Mouse (Mus musculus) limb, embryonic 15.5 days (tissue): ENCODE data around the gene Tob1. TPM values are rescaled to one million over a fixed set of nuclear protein-coding genes. Genes with fewer than 3 reads are reported as not detected.

Experiments used
- ATAC-seq: fragments of 200-750 bp; cut with Nextera tagmentation; 2 replicates; pipeline ENCODE4 v1.8.0; 2017; ENCODE audit warnings: low read depth, moderate TSS enrichment; ENCODE audit not compliant: insufficient number of reproducible peaks, low FRiP score, low TSS enrichment
- H3K27ac ChIP-seq: fragments of 300-500 bp; sonication (generic); 2 replicates; pipeline ENCODE4 v1.5.1; 2015; ENCODE audit warnings: moderate library complexity, mild to moderate bottlenecking, inconsistent platforms
- H3K27me3 ChIP-seq: fragments of 300-500 bp; sonication (generic); 2 replicates; pipeline ENCODE4 v1.6.1; 2015; ENCODE audit warnings: inconsistent platforms
- H3K36me3 ChIP-seq: fragments of 300-500 bp; sonication (generic); 2 replicates; pipeline ENCODE4 v1.6.1; 2015; ENCODE audit warnings: inconsistent platforms
- H3K4me1 ChIP-seq: fragments of 300-500 bp; sonication (generic); 2 replicates; pipeline ENCODE4 v1.6.1; 2015; ENCODE audit warnings: inconsistent platforms
- H3K4me2 ChIP-seq: fragments of 300-500 bp; sonication (generic); 2 replicates; pipeline ENCODE4 v1.6.1; 2015; ENCODE audit warnings: mild to moderate bottlenecking, inconsistent platforms
- H3K4me3 ChIP-seq: fragments of 300-500 bp; sonication (generic); 2 replicates; pipeline ENCODE4 v1.5.1; 2015; ENCODE audit warnings: mild to moderate bottlenecking, inconsistent platforms
- H3K9ac ChIP-seq: fragments of 300-500 bp; sonication (generic); 2 replicates; pipeline ENCODE4 v1.6.1; 2015; ENCODE audit warnings: inconsistent platforms
- H3K9me3 ChIP-seq: fragments of 300-500 bp; sonication (generic); 2 replicates; pipeline ENCODE4 v1.6.1; 2016; ENCODE audit warnings: inconsistent platforms
- WGBS: fragments of 180-500 bp; shearing (Covaris S2); methylation state at CpG from one replicate; pipeline ENCODE4 v1.1.7; 2015; 5-methylcytosine and 5-hydroxymethylcytosine counted together
- polyA plus RNA-seq: library from polyadenylated mRNA; unstranded; fragments of >200 nt; fragmentation: Nextera tagmentation; extraction: Ambion mirVana; gene quantifications from 2 replicates; pipeline ENCODE4 v1.2.1, GENCODE M21; 2015

The Tob1 gene
- polyA plus RNA-seq, 1 experiment from 2014 or later: 43.1 TPM

DNA sequence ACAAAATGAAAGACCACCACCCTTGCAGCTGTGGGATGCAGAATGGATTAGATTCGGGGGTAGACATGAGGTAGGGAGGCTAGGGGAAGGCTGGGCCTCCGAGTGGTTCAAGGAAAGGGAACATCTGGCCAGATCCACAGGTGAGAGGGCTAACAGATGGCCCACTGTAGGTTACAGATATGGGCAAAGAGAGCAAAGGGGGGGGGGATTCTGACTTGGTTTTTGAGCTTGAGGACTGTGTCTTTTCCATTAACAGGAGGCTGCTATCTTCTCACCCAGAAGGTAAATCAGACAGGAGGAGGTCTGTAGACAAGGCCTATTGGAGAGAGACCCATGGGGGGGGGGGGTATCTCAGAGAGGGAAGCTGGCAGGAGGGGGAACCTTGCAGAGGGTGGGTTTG, 11.5 kb upstream of the Tob1 start:
- H3K27ac ChIP-seq: no peak overlapping the region
- ATAC-seq: no peak
- 64% methylated on average over 2 of the region's 2 CpGs for WGBS
- no peak overlapping the region for H3K4me3 ChIP-seq
- no peak overlapping the region for H3K9ac ChIP-seq
- no peak overlapping the region for H3K4me2 ChIP-seq
- H3K27me3 ChIP-seq: no peaks in the 10 kb centered on the region
- no peaks in the 10 kb centered on the region for H3K36me3 ChIP-seq
- H3K4me1 ChIP-seq: peaks cover 1% of the 10 kb centered on the region; the same call in 1 of the 2 replicates
- H3K9me3 ChIP-seq: no peaks in the 10 kb centered on the region

DNA sequence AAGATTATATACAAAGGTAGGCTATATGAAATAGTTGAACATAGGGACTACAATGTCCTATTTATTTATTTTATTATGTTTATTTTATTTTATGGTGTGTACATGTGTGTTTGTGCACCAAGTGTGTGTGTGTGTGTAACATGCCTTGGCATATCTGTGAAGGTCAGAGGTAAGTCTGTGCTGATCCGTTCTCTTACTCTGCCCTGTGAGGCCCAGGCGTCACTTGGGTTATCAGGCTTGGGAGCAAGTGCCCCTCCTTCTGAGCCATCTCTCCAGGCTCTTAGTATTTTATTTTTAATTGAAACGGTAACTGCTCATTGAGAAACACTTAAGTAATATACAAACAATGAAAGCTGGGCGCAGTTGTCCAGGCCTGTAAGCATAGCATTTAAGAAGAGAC, 10.8 kb upstream of the Tob1 start:
- no peak overlapping the region for H3K27ac ChIP-seq
- H3K27me3 ChIP-seq: no peaks in the 10 kb centered on the region
- no peaks in the 10 kb centered on the region for H3K36me3 ChIP-seq
- WGBS: 85% methylated on average over 4 of the region's 4 CpGs
- no peak overlapping the region for H3K4me3 ChIP-seq
- no peaks in the 10 kb centered on the region for H3K4me1 ChIP-seq
- ATAC-seq: no peak
- H3K4me2 ChIP-seq: no peak overlapping the region
- no peaks in the 10 kb centered on the region for H3K9me3 ChIP-seq
- H3K9ac ChIP-seq: no peak overlapping the region

DNA sequence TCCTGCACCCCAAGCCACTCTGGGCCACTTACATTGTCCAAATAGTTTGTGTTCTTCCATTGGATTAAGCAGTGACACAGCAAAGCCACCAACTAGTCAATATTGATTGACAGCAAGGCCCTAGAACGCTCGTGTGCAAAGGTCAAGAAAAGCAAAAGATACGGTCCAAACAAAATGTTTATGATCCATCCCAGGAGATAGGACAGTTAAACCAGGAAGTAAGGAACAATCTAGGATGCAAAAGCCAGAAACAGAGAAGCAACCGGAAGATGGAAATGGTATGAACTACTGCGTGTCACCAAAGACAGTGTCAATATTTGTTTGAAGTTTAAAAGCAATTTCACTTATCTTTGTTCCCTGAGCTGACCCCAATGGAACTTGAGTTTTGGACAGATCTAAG, 9.1 kb upstream of the Tob1 start:
- no peaks in the 10 kb centered on the region for H3K36me3 ChIP-seq
- no peak overlapping the region for H3K4me2 ChIP-seq
- H3K4me1 ChIP-seq: 0 out of 2 replicates have a peak, but pooled peaks cover 3% of the 10 kb centered on the region
- no peaks in the 10 kb centered on the region for H3K9me3 ChIP-seq
- H3K27ac ChIP-seq: no peak overlapping the region
- no peak overlapping the region for H3K4me3 ChIP-seq
- WGBS: 90% methylated on average over 5 of the region's 5 CpGs
- H3K9ac ChIP-seq: no peak overlapping the region
- no peaks in the 10 kb centered on the region for H3K27me3 ChIP-seq
- ATAC-seq: no peak

DNA sequence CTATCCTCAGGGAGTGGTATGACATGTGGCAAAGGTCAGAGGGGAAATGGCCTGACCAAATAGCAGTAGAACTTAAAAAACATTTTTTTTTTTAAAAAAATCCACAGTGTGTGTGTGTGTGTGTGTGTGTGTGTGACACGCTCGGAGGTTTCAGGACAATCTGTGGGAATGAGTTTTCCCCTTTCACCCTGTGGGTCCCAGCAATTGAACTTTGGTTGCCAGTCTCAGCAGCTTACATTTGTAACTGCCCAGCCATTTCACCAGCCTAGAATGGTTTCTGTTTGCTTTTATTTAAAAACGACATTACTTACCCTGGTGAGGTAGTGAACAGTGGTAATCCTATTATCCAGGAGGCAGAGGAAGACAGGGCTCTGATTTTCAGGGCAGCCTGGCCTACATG, 8.2 kb upstream of the Tob1 start:
- no peak for ATAC-seq
- H3K4me3 ChIP-seq: no peak overlapping the region
- no peaks in the 10 kb centered on the region for H3K9me3 ChIP-seq
- 0 out of 2 replicates have a peak, but pooled peaks cover 3% of the 10 kb centered on the region for H3K4me1 ChIP-seq
- no peak overlapping the region for H3K9ac ChIP-seq
- no peak overlapping the region for H3K4me2 ChIP-seq
- H3K36me3 ChIP-seq: no peaks in the 10 kb centered on the region
- no peaks in the 10 kb centered on the region for H3K27me3 ChIP-seq
- WGBS: 78% methylated on average over 3 of the region's 3 CpGs
- H3K27ac ChIP-seq: no peak overlapping the region

DNA sequence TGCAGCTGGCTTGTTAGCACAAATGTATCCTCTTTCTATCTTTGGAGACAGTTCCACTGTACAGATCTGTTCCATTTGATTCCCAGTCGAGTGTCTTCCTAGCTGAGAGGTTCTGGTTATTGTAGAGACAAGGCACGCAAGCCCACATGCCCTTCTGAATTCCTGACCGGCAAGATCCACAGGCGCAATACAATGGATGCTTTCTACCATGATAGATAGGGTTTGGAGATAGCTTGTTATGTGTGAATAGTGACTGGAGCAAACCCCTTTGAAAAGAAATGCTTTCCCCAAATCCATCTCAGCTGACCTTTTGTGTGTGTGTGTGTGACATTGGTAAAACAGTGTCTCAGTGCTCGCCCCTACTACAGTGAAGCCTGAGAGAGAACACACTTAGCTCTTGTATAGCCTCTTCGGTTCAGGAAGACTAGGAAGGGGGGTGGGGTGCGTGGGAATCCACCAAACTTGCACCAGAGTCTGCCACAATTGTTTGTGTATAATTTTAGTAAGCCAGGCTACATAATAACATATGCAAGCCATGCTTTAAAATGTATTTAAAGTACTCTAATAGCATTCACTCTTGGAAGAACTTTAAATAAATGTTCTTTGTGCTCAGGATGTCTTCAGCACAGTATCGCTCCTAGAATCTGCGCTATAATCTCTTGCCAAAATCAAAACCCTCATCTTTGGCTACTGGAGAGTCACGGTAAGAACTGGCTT, 4.7 kb upstream of the Tob1 start:
- WGBS: 78% methylated on average over 10 of the region's 10 CpGs
- no peak overlapping the region for H3K4me2 ChIP-seq
- H3K27me3 ChIP-seq: no peaks in the 10 kb centered on the region
- no peak overlapping the region for H3K9ac ChIP-seq
- 0 out of 2 replicates have a peak, but pooled peaks cover 5% of the 10 kb centered on the region for H3K4me1 ChIP-seq
- H3K4me3 ChIP-seq: no peak overlapping the region
- ATAC-seq: no peak
- H3K9me3 ChIP-seq: no peaks in the 10 kb centered on the region
- H3K36me3 ChIP-seq: no peaks in the 10 kb centered on the region
- no peak overlapping the region for H3K27ac ChIP-seq

DNA sequence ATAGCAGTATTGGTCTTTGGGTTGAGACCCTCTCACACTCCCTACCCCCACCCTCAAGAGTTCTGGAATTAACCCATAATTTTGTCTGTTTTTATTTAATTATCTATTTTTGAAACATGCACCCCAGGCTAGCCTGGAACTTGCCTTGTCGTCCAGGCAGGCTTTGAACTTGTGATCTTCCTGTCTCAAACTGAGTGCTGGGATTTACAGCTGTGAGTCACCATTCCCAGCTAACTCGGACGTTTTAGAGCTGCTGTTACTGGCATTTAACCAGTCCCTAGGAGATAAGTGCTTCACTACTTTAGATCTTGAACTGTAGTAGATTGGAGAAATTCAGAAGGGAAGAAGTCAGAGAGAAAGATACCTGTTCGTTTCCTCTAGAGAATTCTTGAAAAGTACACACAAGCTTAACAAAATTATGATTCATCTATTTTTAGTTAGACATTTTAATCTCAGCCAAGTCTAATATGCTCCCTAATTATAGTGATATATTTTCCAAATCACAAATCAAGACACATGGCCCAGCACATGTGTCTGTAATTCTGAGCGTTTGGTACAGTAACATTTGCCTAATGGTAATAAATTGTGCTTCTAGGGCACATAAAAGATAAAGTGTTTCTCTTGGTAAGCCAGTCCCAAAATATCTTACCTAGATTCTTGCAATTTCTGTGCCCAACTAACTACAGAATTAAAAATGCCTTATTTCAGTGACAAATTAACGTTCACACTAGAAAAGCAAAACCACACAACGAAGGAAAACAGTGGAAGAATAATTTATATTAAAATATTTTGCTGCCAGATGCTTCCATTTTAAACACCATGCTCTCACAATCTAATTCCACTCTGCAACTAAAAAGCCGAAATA, 2.2 kb upstream of the Tob1 start:
- Histone ChIP-seq H3K4me1 (peaks cover 11% of the 10 kb centered on the region), H3K36me3 (peaks cover 6% of the 10 kb centered on the region), H3K4me3 (no peak overlapping the region), H3K9me3 (no peaks in the 10 kb centered on the region), H3K27ac (peak overlapping the region; percentile 97; the same call in 1 of the 2 replicates), H3K4me2 (peak overlapping the region; percentile 88; the same call in 1 of the 2 replicates), H3K27me3 (no peaks in the 10 kb centered on the region), H3K9ac (no peak overlapping the region)
- no peak for ATAC-seq
- 30% methylated on average over 8 of the region's 8 CpGs for WGBS

DNA sequence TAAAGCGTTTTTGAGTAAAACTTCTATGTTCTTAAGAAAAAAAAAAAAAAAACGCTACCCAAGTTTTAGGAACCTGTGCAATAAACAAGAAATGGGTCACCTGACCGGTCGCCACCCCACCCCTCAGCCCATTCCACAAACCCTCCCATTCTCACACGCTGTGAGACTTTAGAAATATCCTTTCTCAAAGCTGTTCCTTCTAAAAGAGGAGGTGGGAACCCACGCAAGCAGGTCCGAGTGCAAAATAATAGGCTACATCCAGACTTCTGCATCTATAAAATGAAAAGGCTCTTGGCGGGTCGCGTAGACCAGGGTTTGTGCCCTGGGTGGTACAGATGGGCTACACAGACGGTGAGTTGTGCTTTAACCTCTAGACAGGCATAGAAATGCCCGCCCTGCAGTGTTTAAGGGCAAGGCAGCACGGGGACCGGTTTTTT, 1.5 kb upstream of the Tob1 start:
- Histone ChIP-seq H3K4me3 (peak overlapping the region; percentile 50), H3K27me3 (no peaks in the 10 kb centered on the region), H3K36me3 (peaks cover 11% of the 10 kb centered on the region), H3K9ac (peak overlapping the region; percentile 24; the same call in 1 of the 2 replicates), H3K9me3 (no peaks in the 10 kb centered on the region), H3K27ac (peak overlapping the region; percentile 97), H3K4me2 (peak overlapping the region; percentile 88), H3K4me1 (peaks cover 16% of the 10 kb centered on the region)
- WGBS: 1% methylated on average over 14 of the region's 14 CpGs
- ATAC-seq: no peak

DNA sequence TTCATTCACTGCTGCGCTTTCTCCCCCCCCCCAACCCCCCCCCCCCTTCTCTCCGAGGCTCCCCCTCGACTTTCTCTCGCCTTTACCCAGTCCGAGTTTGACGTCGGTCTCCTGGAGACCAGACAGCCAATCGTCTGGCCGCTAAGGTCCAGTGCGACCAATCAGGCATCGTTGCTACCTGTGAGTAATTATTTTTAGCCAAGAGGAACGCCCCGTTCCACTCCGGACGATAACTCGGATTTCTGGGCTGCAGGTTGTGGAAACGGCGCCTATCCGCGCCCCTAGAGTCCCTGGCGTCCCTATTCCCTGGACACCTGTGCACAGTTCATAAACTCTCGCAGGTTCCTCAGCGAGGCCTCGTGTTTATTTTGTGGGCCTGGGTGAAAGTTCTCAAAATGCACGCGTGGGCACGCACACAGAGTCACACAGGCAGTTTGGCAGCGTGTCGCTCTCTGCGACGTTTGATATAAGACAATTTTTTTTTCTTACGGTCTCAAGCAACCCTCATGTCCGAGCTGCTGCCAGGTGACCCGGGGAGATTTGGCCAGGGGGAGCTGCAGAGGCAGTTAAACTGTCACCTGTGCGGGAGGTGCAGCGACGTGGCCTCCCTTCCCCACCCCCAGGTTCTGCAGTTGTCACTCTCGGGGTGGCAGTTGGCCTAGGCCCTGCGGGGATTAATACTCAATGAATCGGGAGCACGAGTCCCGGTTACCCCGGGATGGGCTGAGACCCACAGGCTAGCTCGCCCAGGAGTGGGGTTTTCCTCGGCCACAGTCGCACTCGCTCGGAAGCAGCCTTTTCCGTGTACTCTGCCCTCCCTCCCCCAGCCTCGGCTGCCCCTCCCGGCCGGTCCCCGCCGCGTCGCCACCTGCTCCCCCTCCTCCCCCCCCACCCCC, 815 bp upstream of the Tob1 start:
- Histone ChIP-seq H3K36me3 (peaks cover 12% of the 10 kb centered on the region), H3K4me3 (peak overlapping the region; percentile 50), H3K27me3 (no peaks in the 10 kb centered on the region), H3K27ac (peak overlapping the region; percentile 99), H3K9me3 (no peaks in the 10 kb centered on the region), H3K4me1 (peaks cover 16% of the 10 kb centered on the region), H3K9ac (peak overlapping the region; percentile 37), H3K4me2 (peak overlapping the region; percentile 88)
- WGBS: under 1% methylated on average over 44 of the region's 56 CpGs
- ATAC-seq: peak; percentile 81

DNA sequence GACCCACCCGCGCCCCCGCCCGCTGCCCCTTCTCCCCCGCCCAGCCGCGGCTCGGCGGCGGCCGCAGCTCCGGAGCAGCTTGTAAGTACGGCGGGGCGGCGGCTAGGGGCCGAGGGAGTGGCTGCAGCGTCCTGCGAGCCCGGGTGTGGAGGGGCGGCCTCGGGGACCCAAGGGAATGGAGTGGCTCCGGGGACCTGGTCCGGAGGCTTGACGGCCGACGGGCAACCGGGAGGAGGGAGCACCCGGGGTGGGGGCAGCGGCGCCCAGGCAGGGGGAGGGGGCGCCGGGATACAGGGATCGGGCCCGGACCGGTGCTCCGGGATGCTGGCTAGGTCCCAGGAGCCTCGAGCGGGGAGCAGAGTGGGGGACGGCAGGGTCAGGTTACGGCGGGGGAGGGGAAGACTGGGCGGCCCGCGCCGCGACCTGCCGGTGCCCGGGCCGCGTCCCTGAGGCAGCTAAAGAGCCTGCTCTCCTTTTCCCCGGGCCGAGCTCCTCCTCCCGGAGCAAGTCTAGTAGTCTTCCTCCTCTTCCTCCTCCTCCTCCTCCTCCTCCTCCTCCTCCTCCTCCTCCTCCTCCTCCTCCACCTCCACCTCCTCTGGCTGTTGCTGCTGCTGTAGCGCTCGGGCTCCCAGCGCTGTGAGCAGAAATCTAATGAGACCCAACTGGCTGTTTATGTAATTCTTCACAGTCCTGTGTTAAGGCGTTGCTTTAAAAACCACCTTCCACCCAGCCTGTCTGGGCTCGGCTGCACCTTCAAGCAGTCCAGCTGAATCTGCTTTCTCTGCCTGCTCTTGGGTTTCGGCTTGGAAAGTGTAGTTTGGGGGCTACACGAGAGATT, 616 bp downstream of the Tob1 start:
- WGBS: 0% methylated on average over 47 of the region's 61 CpGs
- H3K4me1 ChIP-seq: peaks cover 13% of the 10 kb centered on the region

DNA sequence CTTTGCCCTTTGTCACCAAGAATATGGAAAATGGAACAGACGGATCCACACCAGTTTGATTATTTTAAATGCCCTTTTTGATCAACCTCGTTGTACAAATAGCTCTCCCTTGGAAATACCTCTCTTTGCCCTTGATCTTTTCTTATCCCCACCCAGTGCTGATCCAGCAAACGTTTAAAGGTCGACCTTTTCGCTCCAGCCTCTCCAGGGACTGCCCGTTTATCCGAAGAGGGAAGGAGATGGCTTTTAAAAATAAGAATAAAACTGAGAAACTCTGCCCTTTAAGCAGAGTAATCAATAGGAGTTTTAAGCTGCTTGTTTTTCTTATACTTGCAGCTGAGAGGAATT, 1.2 kb downstream of the Tob1 start:
- no peaks in the 10 kb centered on the region for H3K27me3 ChIP-seq
- peak overlapping the region; percentile 78 for H3K27ac ChIP-seq
- peak overlapping the region; percentile 57 for H3K4me2 ChIP-seq
- peak overlapping the region; percentile 89 for H3K4me3 ChIP-seq
- H3K9ac ChIP-seq: peak overlapping the region; percentile 97; the same call in 1 of the 2 replicates
- peaks cover 13% of the 10 kb centered on the region for H3K4me1 ChIP-seq
- under 1% methylated on average over 7 of the region's 7 CpGs for WGBS
- ATAC-seq: no peak
- H3K9me3 ChIP-seq: no peaks in the 10 kb centered on the region
- peaks cover 15% of the 10 kb centered on the region for H3K36me3 ChIP-seq

More for the DNA sequence above, 616 bp downstream of the Tob1 start:
- Histone ChIP-seq H3K4me2 (peak overlapping the region; percentile 57), H3K4me3 (peak overlapping the region; percentile 89), H3K27me3 (no peaks in the 10 kb centered on the region), H3K9ac (peak overlapping the region; percentile 97), H3K36me3 (peaks cover 15% of the 10 kb centered on the region), H3K27ac (peak overlapping the region; percentile 96), H3K9me3 (no peaks in the 10 kb centered on the region)
- ATAC-seq: peak; percentile 1; the same call in 1 of the 2 replicates

DNA sequence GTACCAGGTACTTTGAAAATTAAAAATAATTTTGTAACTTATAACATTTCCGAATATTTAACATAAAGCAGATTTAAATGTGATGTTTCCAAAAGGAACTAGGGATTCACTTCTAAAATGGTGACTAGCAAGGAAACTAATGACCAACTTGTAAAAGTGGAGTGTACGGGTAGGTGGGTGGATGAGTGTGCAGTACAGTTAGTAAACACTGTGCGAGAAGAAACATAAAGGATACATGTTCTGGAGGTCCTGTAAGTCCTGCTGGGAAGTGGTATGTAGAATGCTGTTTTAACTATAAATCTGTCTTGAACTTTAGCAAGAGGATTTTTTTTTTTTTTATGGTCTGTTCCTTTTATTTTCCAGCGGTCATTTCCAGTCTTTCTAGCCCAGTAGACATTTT, 1.7 kb downstream of the Tob1 start:
- WGBS: 49% methylated on average over 4 of the region's 4 CpGs
- peak overlapping the region; percentile 89 for H3K4me3 ChIP-seq
- H3K4me1 ChIP-seq: peaks cover 13% of the 10 kb centered on the region
- no peak overlapping the region for H3K9ac ChIP-seq
- H3K9me3 ChIP-seq: no peaks in the 10 kb centered on the region
- no peaks in the 10 kb centered on the region for H3K27me3 ChIP-seq
- peaks cover 15% of the 10 kb centered on the region for H3K36me3 ChIP-seq
- H3K4me2 ChIP-seq: peak overlapping the region; percentile 57
- no peak for ATAC-seq
- H3K27ac ChIP-seq: no peak overlapping the region
